Mouse (Mus musculus): ENCODE measurements around the gene Ccr7.

GRCm38 (mm10) chr11:99142046-99142445 is 12.8 kb downstream of the Ccr7 start:
- TF ChIP-seq CTCF (IDR thresholded peaks at IDR 0.05; ENCODE audit: borderline replicate concordance, extremely low read depth, insufficient read depth, insufficient read length) (no peak), POLR2A (IDR thresholded peaks at IDR 0.05; ENCODE audit: borderline replicate concordance, extremely low read depth, insufficient read depth, insufficient read length, poor library complexity, severe bottlenecking) (no peak)
